Mouse (Mus musculus) lung, postnatal 0 days (tissue): ENCODE measurements around the gene Asic4. TPM values are rescaled to one million over a fixed set of nuclear protein-coding genes. Genes with fewer than 3 reads are reported as not detected.

Source experiments
- ATAC-seq: fragments of 200-750 bp; cut with Nextera tagmentation; 2 replicates; pipeline ENCODE4 v1.8.0; 2017; ENCODE audit warnings: moderate library complexity
- DNase-seq: peaks from one replicate; pipeline ENCODE4 v3.0.0-alpha.2; 2016; ENCODE audit warnings: low spot score
- H3K27ac ChIP-seq: fragments of 300-500 bp; sonication (generic); 2 replicates; pipeline ENCODE4 v1.5.1; 2014; ENCODE audit warnings: antibody characterized with exemption, mild to moderate bottlenecking, low read length, mixed read lengths
- H3K27me3 ChIP-seq: fragments of 300-500 bp; sonication (generic); replicated peaks from 2 replicates; pipeline ENCODE4 v1.6.1; 2014; ENCODE audit warnings: low read length, mixed read lengths; ENCODE audit not compliant: insufficient read depth
- H3K36me3 ChIP-seq: fragments of 300-500 bp; sonication (generic); 2 replicates; pipeline ENCODE4 v1.6.1; 2014; ENCODE audit warnings: low read length, mixed read lengths; ENCODE audit not compliant: insufficient read depth
- H3K4me1 ChIP-seq: fragments of 300-500 bp; sonication (generic); 2 replicates; pipeline ENCODE4 v1.6.1; 2014; ENCODE audit warnings: antibody characterized with exemption, low read depth, low read length, mixed read lengths; ENCODE audit not compliant: insufficient read depth
- H3K4me2 ChIP-seq: fragments of 300-500 bp; sonication (generic); replicated peaks from 2 replicates; pipeline ENCODE4 v1.6.1; 2014; ENCODE audit warnings: low read depth, mild to moderate bottlenecking, low read length, moderate library complexity, mixed read lengths
- H3K4me3 ChIP-seq: fragments of 300-500 bp; sonication (generic); 2 replicates; pipeline ENCODE4 v1.5.1; 2014; ENCODE audit warnings: low read depth, low read length
- H3K9ac ChIP-seq: fragments of 300-500 bp; sonication (generic); replicated peaks from 2 replicates; pipeline ENCODE4 v1.6.1; 2014; ENCODE audit warnings: low read depth, mild to moderate bottlenecking
- H3K9me3 ChIP-seq: fragments of 300-500 bp; sonication (generic); 2 replicates; pipeline ENCODE4 v1.6.1; 2016; ENCODE audit warnings: low read length, mixed read lengths
- CTCF ChIP-seq: IDR thresholded peaks from 2 replicates; pipeline ENCODE4 v1.5.1; 2016; ENCODE audit warnings: antibody characterized with exemption, mild to moderate bottlenecking
- EP300 ChIP-seq: IDR thresholded peaks from 2 replicates; pipeline ENCODE4 v1.6.1; 2016; ENCODE audit warnings: antibody characterized with exemption, mild to moderate bottlenecking, control low read depth
- WGBS: fragments of 180-500 bp; shearing (Covaris S2); extraction: QIAGEN DNeasy Blood & Tissue Kit; methylation state at CpG from one replicate; pipeline ENCODE4 v1.1.7; 2014; 5-methylcytosine and 5-hydroxymethylcytosine counted together
- polyA plus RNA-seq: library from polyadenylated mRNA; unstranded; fragments of >200 nt; fragmentation: Nextera tagmentation; extraction: Ambion mirVana; gene quantifications from 2 replicates; pipeline ENCODE4 v1.2.1, GENCODE M21; 2015

The Asic4 gene
- polyA plus RNA-seq, 1 experiment from 2014 or later: not detected

DNA sequence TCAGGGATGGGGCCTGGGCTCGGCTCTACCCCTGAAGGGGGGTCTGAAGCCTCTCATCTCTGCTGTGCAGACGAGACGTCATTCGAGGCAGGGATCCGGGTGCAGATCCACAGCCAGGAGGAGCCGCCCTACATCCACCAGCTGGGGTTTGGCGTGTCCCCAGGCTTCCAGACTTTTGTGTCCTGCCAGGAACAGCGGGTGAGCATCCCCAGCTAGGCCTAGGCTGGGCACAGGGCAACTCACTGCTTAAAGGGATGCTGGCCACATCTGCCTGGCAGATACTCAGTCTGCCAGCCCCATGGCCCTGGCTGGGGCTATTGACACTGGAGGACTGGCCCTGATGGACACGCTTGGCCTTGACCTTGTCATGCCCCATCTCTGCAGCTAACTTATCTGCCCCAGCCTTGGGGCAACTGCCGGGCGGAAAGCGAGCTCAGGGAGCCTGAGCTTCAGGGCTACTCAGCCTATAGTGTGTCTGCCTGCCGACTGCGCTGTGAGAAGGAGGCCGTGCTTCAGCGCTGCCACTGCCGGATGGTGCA lies 19.1 kb downstream of the Asic4 start:
- TF ChIP-seq CTCF: no peak
- peaks cover 7% of the 10 kb centered on the region; the same call in 1 of the 2 replicates for H3K36me3 ChIP-seq
- no peaks in the 10 kb centered on the region for H3K4me1 ChIP-seq
- H3K9me3 ChIP-seq: no peaks in the 10 kb centered on the region
- H3K27me3 ChIP-seq: peaks cover 6% of the 10 kb centered on the region; the same call in 1 of the 2 replicates
- H3K27ac ChIP-seq: no peak overlapping the region
- H3K9ac ChIP-seq: no peak overlapping the region
- DNase-seq (no peak), ATAC-seq (no peak)
- no peak overlapping the region for H3K4me3 ChIP-seq
- no peak overlapping the region for H3K4me2 ChIP-seq
- 69% methylated on average over 17 of the region's 17 CpGs for WGBS

DNA sequence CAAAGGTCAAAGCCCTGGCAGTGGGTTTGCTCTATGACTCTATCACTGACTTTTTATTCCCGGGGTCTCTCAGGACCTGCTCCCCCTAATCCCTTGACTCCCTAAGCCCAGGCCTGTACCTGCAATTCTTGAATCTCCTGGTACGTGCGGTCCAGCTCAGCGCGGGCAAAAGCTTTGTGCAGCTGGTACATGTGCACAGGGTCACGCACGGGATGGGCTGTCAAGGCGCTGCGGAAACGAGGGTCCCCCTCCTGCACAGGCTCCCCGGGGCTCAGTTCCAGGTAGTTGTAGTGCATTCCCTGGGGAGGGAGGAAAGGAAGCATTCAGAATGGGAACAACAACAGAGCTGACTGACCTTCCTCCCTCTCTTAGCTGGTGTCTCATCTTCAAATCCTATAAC lies 26.2 kb downstream of the Asic4 start:
- Histone ChIP-seq H3K4me2 (no peak overlapping the region), H3K4me3 (no peak overlapping the region), H3K9me3 (no peaks in the 10 kb centered on the region), H3K27ac (no peak overlapping the region), H3K27me3 (peaks cover 10% of the 10 kb centered on the region; the same call in 1 of the 2 replicates), H3K9ac (no peak overlapping the region), H3K4me1 (peaks cover 3% of the 10 kb centered on the region; the same call in 1 of the 2 replicates), H3K36me3 (peaks cover 7% of the 10 kb centered on the region; the same call in 1 of the 2 replicates)
- no peak for ATAC-seq
- TF ChIP-seq EP300: no peak
- no peak for TF ChIP-seq CTCF
- 95% methylated on average over 11 of the region's 11 CpGs for WGBS
- DNase-seq: no peak

DNA sequence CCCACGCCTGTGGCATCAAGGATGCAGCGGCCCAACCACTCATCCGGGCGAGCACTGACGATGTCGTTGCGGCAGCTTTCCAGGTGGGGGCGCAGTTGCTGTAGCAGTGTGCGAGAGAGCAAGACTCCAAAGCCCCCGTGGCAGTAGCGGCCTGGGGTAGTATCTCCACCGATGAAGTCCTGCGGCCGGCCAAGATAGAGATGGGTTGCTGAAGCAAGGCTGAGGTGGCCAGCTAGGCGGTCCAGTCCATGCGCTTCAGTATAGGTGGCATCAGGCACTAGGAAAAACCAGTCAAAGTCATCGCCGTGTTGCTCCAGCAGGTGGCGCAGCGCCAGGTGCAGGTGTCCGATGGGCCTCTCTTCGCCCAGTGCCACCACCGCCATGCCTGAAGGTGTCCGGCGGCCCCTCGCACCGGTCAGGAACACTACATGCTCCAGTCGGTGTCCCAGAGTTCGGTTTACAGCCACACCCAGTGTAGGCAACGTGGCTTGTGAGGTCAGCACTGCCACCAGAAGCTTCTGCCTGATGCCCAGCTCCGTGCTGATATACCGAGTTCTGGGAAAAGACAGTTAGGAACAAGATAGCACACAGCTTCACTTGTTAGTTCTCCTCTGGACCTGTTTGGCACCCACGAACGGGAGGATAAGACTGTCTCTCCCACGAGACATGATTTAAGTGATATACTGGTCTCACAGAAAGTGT lies 27.2 kb downstream of the Asic4 start:
- Histone ChIP-seq H3K9me3 (no peaks in the 10 kb centered on the region), H3K9ac (no peak overlapping the region), H3K4me1 (peaks cover 3% of the 10 kb centered on the region; the same call in 1 of the 2 replicates), H3K36me3 (peaks cover 7% of the 10 kb centered on the region; the same call in 1 of the 2 replicates), H3K27ac (no peak overlapping the region), H3K27me3 (peaks cover 14% of the 10 kb centered on the region; the same call in 1 of the 2 replicates), H3K4me2 (0 out of 2 replicates have a peak overlapping the region, but pooled peaks have one; percentile 5), H3K4me3 (no peak overlapping the region)
- DNase-seq: peak; percentile 81
- no peak for ATAC-seq
- peak; percentile 81 for TF ChIP-seq CTCF
- TF ChIP-seq EP300: no peak
- 13% methylated on average over 35 of the region's 35 CpGs for WGBS

DNA sequence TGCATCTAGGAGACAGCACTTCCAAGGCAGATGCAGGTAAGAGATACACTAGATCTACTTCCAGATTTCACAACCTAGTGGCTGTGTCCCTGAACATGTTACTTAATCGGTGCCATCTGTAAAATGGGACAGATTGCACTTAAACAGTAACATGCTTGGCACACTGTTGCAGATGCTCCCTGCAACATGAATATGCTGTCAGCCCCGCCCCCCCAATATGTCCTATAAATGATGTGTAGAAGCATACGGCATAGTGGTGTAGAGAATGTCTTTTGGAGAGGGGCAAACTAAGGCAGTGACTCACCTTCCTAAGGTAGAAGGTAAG lies 27.7 kb downstream of the Asic4 start:
- DNase-seq (no peak), ATAC-seq (no peak)
- Histone ChIP-seq H3K4me1 (peaks cover 3% of the 10 kb centered on the region; the same call in 1 of the 2 replicates), H3K4me3 (no peak overlapping the region), H3K4me2 (peak overlapping the region; percentile 85), H3K27me3 (peaks cover 18% of the 10 kb centered on the region; the same call in 1 of the 2 replicates), H3K9me3 (no peaks in the 10 kb centered on the region), H3K36me3 (peaks cover 7% of the 10 kb centered on the region; the same call in 1 of the 2 replicates), H3K9ac (no peak overlapping the region), H3K27ac (no peak overlapping the region)
- TF ChIP-seq EP300 (no peak), CTCF (no peak)
- WGBS: 35% methylated on average over 3 of the region's 3 CpGs

DNA sequence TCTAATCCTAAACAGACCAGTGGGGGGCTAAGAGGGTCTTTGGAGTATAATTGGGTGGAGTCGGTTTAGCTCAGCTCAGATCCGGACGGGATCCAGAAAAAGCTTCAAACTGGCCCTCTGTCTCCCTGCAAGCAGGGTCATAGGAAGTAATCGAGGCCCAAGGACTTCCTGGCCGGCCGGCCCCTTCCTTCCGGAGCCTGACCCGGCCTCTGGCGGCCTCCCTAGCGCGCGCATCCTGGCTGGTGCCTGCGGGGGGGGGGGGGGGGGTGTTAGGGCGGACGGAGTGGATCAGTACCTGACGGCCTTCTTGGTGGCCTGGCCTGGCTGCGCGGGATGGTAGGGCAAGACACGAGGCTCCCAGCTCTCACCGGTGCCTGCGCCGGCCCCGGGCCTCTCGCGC lies 28.3 kb downstream of the Asic4 start:
- H3K4me2 ChIP-seq: peak overlapping the region; percentile 85
- H3K4me3 ChIP-seq: peak overlapping the region; percentile 67
- peaks cover 6% of the 10 kb centered on the region; the same call in 1 of the 2 replicates for H3K36me3 ChIP-seq
- 0% methylated on average over 17 of the region's 25 CpGs for WGBS
- peaks cover 3% of the 10 kb centered on the region; the same call in 1 of the 2 replicates for H3K4me1 ChIP-seq
- peak; percentile 73 for DNase-seq
- TF ChIP-seq EP300 (no peak), CTCF (peak; percentile 1; the same call in 1 of the 2 replicates)
- H3K9ac ChIP-seq: peak overlapping the region; percentile 58
- peaks cover 22% of the 10 kb centered on the region; the same call in 1 of the 2 replicates for H3K27me3 ChIP-seq
- H3K27ac ChIP-seq: peak overlapping the region; percentile 84
- peak; percentile 21 for ATAC-seq
- H3K9me3 ChIP-seq: no peaks in the 10 kb centered on the region

DNA sequence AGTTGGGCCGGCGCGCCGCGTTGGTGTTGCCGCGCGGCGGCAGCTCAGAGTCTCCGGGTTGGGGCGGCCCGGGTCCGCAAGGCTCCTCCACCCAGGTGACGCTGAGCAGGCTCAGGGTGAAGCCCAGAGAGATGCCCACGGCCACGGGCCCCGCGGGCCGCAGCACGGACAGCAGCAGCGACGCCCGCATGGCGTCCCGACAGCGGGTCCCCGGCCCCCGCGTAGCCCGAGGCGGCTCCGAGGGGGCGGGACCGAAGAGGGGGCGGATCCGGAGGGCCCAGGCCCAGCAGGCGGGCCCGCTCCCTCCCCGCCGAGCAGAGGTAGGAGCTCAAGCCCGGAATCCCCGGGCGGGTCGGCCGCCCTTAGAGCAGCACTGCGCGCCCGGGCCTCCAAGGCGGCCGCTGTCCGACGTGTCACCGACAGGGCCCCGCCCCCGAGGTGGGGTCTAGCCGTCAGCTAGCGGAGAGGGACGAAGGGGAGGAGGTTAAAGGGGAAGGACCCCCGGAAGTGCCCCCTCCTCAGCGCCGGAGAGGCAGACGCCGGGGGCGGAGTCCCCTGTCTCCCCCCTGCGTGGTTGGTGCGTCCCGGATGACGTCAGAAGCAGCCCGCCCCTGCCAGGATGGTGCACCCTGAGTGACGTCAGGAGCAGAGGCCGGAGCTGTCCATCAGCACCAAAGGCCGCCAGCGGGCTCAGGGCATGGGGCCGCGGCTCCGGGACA lies 28.8 kb downstream of the Asic4 start, which contains the start of the genes Chpf and Tmem198:
Gene Chpf, minus strand, starts transcription at position 392 of the 719 bp plus-strand sequence.
Gene Tmem198, plus strand, starts transcription at position 617 of the 719 bp plus-strand sequence.
- no peak for TF ChIP-seq CTCF
- 0 out of 2 replicates have a peak, but pooled peaks have one; percentile 17 for TF ChIP-seq EP300
- Histone ChIP-seq H3K36me3 (peaks cover under 1% of the 10 kb centered on the region; the same call in 1 of the 2 replicates), H3K4me3 (peak within 1 kb of the TSS; percentile 67), H3K27me3 (peaks cover 22% of the 10 kb centered on the region; the same call in 1 of the 2 replicates), H3K9me3 (no peaks in the 10 kb centered on the region), H3K9ac (peak within 1 kb of the TSS; percentile 58), H3K27ac (peak within 1 kb of the TSS; percentile 84), H3K4me1 (peaks cover 3% of the 10 kb centered on the region; the same call in 1 of the 2 replicates), H3K4me2 (peak within 1 kb of the TSS; percentile 85)
- 1% methylated on average over 38 of the region's 76 CpGs for WGBS
- peak; percentile 97 for DNase-seq
- ATAC-seq: peak; percentile 93
